Mouse (Mus musculus): Measurements from ENCODE around the gene Acin1. TPM values are rescaled to one million over a fixed set of nuclear protein-coding genes. Genes with fewer than 3 reads are reported as not detected.

Gene Acin1
- polyA plus RNA-seq, 1 experiment from 2014 or later = 141 TPM

DNA sequence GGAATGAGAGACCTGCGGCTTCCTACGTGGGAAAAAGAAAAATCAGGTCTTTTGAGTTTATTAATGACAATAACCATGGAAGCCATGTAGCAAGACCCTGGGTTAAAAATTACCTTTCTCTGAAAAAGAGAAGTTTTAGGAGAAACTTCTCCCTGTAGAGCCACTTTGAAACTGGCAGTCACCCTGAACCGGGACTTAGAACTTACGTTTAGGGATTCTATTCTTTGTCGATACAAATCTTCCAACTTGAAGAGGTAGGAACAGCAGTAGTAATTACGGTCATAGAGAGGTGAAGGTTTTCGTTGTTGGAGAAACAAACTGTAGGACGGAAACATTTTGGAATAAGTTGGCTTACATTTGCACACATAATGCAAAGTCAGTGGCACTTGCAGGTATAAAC is 520 bp upstream of the Acin1 start:
- WGBS = 5% methylated on average over 8 of the region's 8 CpGs
- Histone ChIP-seq H3K9ac (ENCODE audit: low read length) (peak overlapping the region; percentile 94), H3K4me3 (ENCODE audit: low read depth, low read length) (peak overlapping the region; percentile 84), H3K36me3 (ENCODE audit: control insufficient read depth, insufficient read depth, low read length) (peaks cover 19% of the 10 kb centered on the region; the same call in 1 of the 2 replicates), H3K4me1 (ENCODE audit: control insufficient read depth, insufficient read depth, low read length) (peaks cover 12% of the 10 kb centered on the region; the same call in 1 of the 2 replicates), H3K27ac (replicated peaks; ENCODE audit: low read depth, low read length) (no peak overlapping the region), H3K4me2 (ENCODE audit: low read depth, severe bottlenecking) (peak overlapping the region; percentile 60), H3K27me3 (ENCODE audit: control insufficient read depth, insufficient read depth, low read length) (no peaks in the 10 kb centered on the region), H3K9me3 (ENCODE audit: control insufficient read depth, low read length) (no peaks in the 10 kb centered on the region)
- ATAC-seq (ENCODE audit: insufficient number of reproducible peaks, low FRiP score, low TSS enrichment, low read depth) (no peak), DNase-seq (ENCODE audit: low spot score) (no peak)

DNA sequence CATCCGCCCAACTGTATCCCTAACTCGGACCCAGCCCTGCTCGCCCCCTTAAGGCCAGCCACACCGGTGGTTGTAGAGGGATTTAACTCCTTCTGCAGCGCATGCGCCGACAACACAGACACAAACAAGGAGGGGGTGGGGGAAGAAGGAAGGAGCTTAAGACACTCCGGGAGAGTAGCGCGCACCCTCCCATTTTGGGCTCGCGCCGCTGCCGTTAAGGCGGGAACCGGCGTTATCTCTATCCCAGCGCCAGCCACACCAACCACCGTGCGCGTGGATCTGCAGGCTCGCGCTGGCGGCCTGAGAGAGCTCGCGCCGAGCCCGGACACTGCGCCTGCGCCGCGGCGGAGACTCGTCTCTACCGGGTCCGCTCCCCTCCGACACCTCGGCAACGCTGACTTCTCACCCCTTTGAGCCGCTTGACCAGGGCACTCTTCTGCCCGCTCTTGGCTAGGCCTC is 639 bp downstream of the Acin1 start, which contains the start of gene 1700123O20Rik:
TSS of gene 1700123O20Rik (plus strand) at position 154 of the 459 bp plus-strand sequence.
- Histone ChIP-seq H3K4me1 (ENCODE audit: control insufficient read depth, insufficient read depth, low read length) (peaks cover 12% of the 10 kb centered on the region; the same call in 1 of the 2 replicates), H3K27ac (replicated peaks; ENCODE audit: low read depth, low read length) (peak within 1 kb of the TSS; percentile 88), H3K4me2 (ENCODE audit: low read depth, severe bottlenecking) (peak within 1 kb of the TSS; percentile 72), H3K4me3 (ENCODE audit: low read depth, low read length) (peak within 1 kb of the TSS; percentile 84), H3K9ac (ENCODE audit: low read length) (peak within 1 kb of the TSS; percentile 94), H3K27me3 (ENCODE audit: control insufficient read depth, insufficient read depth, low read length) (no peaks in the 10 kb centered on the region), H3K9me3 (ENCODE audit: control insufficient read depth, low read length) (no peaks in the 10 kb centered on the region), H3K36me3 (ENCODE audit: control insufficient read depth, insufficient read depth, low read length) (peaks cover 19% of the 10 kb centered on the region; the same call in 1 of the 2 replicates)
- peak; percentile 76 for ATAC-seq (ENCODE audit: insufficient number of reproducible peaks, low FRiP score, low TSS enrichment, low read depth)
- WGBS = 0% methylated on average over 31 of the region's 41 CpGs
- peak; percentile 84 for DNase-seq (ENCODE audit: low spot score)

DNA sequence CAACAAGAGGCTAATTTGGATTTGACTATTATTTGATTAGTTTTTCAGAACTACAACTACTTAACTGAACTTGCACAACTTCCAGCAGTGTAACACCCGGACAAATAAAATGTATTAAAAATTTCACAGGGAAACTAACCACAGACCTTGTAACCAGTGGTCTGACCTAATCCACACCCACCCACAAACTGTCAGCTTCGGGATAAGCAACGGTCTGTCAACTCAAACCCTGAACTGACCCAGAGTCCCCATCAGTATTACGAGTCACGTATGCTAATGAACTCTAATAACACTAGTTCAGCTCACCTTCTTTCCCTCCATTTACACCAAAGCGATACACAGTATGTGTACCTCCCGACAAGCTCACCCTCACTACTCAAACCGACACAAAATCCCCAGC is 1.3 kb downstream of the Acin1 start:
- Histone ChIP-seq H3K9me3 (ENCODE audit: control insufficient read depth, low read length) (no peaks in the 10 kb centered on the region), H3K4me2 (ENCODE audit: low read depth, severe bottlenecking) (peak overlapping the region; percentile 72), H3K27me3 (ENCODE audit: control insufficient read depth, insufficient read depth, low read length) (no peaks in the 10 kb centered on the region), H3K9ac (ENCODE audit: low read length) (peak overlapping the region; percentile 94), H3K4me1 (ENCODE audit: control insufficient read depth, insufficient read depth, low read length) (peaks cover 12% of the 10 kb centered on the region; the same call in 1 of the 2 replicates), H3K4me3 (ENCODE audit: low read depth, low read length) (peak overlapping the region; percentile 84), H3K36me3 (ENCODE audit: control insufficient read depth, insufficient read depth, low read length) (peaks cover 15% of the 10 kb centered on the region; the same call in 1 of the 2 replicates), H3K27ac (replicated peaks; ENCODE audit: low read depth, low read length) (no peak overlapping the region)
- ATAC-seq (ENCODE audit: insufficient number of reproducible peaks, low FRiP score, low TSS enrichment, low read depth) = peak; percentile 14; the same call in 1 of the 2 replicates
- WGBS = 13% methylated on average over 8 of the region's 8 CpGs
- DNase-seq (ENCODE audit: low spot score) = no peak

DNA sequence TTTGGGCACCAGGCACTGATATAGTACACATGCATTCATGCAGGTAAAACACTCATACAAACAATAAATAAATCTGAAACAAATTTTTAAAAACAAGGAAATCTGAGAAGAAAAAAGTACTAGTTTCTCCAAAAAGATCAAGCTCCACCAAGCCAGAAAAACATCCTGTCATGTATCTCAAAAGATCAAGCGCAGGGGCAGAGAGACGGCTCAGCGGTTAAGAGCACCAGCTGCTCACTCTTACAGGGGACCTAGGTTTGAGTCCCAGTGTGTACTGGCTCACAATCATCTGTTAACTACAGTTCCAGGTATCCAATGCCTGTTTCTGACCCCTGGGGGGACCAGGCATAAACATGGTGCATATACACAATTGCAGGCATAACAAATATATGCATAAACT is 4.3 kb downstream of the Acin1 start:
- WGBS = 92% methylated on average over 3 of the region's 3 CpGs
- Histone ChIP-seq H3K27me3 (ENCODE audit: control insufficient read depth, insufficient read depth, low read length) (no peaks in the 10 kb centered on the region), H3K4me3 (ENCODE audit: low read depth, low read length) (no peak overlapping the region), H3K9me3 (ENCODE audit: control insufficient read depth, low read length) (no peaks in the 10 kb centered on the region), H3K27ac (replicated peaks; ENCODE audit: low read depth, low read length) (no peak overlapping the region), H3K4me2 (ENCODE audit: low read depth, severe bottlenecking) (no peak overlapping the region), H3K4me1 (ENCODE audit: control insufficient read depth, insufficient read depth, low read length) (peaks cover 8% of the 10 kb centered on the region; the same call in 1 of the 2 replicates), H3K36me3 (ENCODE audit: control insufficient read depth, insufficient read depth, low read length) (peaks cover 11% of the 10 kb centered on the region), H3K9ac (ENCODE audit: low read length) (no peak overlapping the region)
- ATAC-seq (ENCODE audit: insufficient number of reproducible peaks, low FRiP score, low TSS enrichment, low read depth) (no peak), DNase-seq (ENCODE audit: low spot score) (no peak)

DNA sequence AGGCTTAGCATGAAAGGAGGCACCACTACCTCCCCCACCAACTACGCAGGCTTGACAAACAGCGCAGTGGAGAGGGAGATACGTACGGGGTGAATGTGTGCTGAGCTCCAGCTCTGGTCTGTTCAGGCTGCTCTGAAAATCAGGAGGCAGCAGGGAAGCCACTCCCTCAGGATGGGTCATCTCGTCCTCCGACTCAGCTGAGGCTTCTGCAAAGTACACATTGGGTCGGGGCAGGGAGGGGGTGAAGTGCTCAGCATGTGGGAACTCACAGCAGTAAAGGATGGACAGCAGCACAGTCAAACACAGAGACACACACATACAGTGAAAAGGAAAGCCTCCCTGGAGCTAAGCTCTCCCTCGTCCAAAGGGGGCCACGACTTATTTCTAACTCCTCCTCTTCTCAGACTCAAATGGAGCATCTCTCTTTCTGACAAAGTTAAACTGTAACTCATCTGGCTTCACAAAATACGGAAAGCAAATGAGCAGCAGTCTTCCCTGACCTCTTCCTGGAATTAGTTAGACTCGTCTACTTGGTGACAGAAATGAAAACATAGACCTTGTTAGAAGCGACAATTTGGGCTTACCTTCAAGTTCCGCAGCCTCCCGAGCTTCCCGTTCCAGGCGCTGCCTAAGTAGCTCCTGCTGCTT is 8.0 kb downstream of the Acin1 start:
- no peak overlapping the region for H3K9ac ChIP-seq (ENCODE audit: low read length)

DNA sequence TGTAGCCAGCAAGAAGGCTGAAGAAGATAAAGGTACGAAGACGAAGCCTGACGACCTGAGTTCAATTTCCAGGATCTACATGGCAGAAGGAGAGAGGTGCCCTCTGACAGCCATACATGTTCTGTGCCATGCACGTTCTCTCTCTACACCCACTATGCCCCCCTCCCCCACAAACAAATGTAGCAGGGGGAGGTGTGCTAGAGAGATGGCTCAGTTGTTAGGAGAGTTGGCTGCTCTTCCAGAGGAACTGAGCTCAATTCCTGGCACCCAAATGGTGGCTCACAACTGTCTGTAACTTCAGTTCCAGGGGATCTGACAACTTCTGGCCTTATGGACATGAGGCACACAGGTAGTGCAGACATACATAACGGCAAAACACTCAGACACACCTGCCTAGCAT is 10.4 kb downstream of the Acin1 start:
- Histone ChIP-seq H3K27ac (replicated peaks; ENCODE audit: low read depth, low read length) (no peak overlapping the region), H3K4me2 (ENCODE audit: low read depth, severe bottlenecking) (no peak overlapping the region), H3K9ac (ENCODE audit: low read length) (no peak overlapping the region), H3K27me3 (ENCODE audit: control insufficient read depth, insufficient read depth, low read length) (no peaks in the 10 kb centered on the region), H3K4me1 (ENCODE audit: control insufficient read depth, insufficient read depth, low read length) (no peaks in the 10 kb centered on the region), H3K9me3 (ENCODE audit: control insufficient read depth, low read length) (no peaks in the 10 kb centered on the region), H3K4me3 (ENCODE audit: low read depth, low read length) (no peak overlapping the region), H3K36me3 (ENCODE audit: control insufficient read depth, insufficient read depth, low read length) (peaks cover 21% of the 10 kb centered on the region)
- WGBS = 94% methylated on average over 5 of the region's 5 CpGs
- ATAC-seq (ENCODE audit: insufficient number of reproducible peaks, low FRiP score, low TSS enrichment, low read depth) = no peak
- no peak for DNase-seq (ENCODE audit: low spot score)

More for the DNA sequence above, 8.0 kb downstream of the Acin1 start:
- Histone ChIP-seq H3K4me3 (ENCODE audit: low read depth, low read length) (no peak overlapping the region), H3K4me1 (ENCODE audit: control insufficient read depth, insufficient read depth, low read length) (no peaks in the 10 kb centered on the region), H3K36me3 (ENCODE audit: control insufficient read depth, insufficient read depth, low read length) (peaks cover 23% of the 10 kb centered on the region), H3K9me3 (ENCODE audit: control insufficient read depth, low read length) (no peaks in the 10 kb centered on the region), H3K27ac (replicated peaks; ENCODE audit: low read depth, low read length) (no peak overlapping the region), H3K4me2 (ENCODE audit: low read depth, severe bottlenecking) (no peak overlapping the region), H3K27me3 (ENCODE audit: control insufficient read depth, insufficient read depth, low read length) (no peaks in the 10 kb centered on the region)
- DNase-seq (ENCODE audit: low spot score) (no peak), ATAC-seq (ENCODE audit: insufficient number of reproducible peaks, low FRiP score, low TSS enrichment, low read depth) (no peak)
- WGBS = 93% methylated on average over 16 of the region's 16 CpGs

DNA sequence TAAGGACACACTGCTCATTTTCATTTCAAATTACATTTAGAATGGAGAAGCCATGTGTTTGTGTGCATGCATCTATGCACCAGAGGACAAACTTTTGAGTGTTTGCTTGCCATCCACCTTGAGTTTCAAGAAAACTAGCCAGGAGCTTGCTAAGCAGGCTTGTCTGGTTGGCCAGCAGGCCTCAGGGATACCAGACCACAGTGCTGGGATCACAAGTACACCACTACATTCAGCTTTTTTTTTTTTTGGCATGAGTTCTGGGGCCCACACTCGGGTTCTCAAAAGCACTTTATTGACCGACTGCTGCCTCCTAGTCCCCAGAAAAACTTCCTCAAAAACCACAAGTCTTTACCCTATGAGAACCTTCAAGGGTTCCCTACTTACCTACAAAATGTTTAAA is 12.4 kb downstream of the Acin1 start:
- H3K9me3 ChIP-seq (ENCODE audit: control insufficient read depth, low read length) = no peaks in the 10 kb centered on the region
- 78% methylated on average over 2 of the region's 2 CpGs for WGBS
- peaks cover 24% of the 10 kb centered on the region for H3K36me3 ChIP-seq (ENCODE audit: control insufficient read depth, insufficient read depth, low read length)
- no peak for ATAC-seq (ENCODE audit: insufficient number of reproducible peaks, low FRiP score, low TSS enrichment, low read depth)
- H3K4me3 ChIP-seq (ENCODE audit: low read depth, low read length) = no peak overlapping the region
- H3K27ac ChIP-seq (replicated peaks; ENCODE audit: low read depth, low read length) = no peak overlapping the region
- H3K27me3 ChIP-seq (ENCODE audit: control insufficient read depth, insufficient read depth, low read length) = no peaks in the 10 kb centered on the region
- no peak for DNase-seq (ENCODE audit: low spot score)
- no peak overlapping the region for H3K9ac ChIP-seq (ENCODE audit: low read length)
- no peak overlapping the region for H3K4me2 ChIP-seq (ENCODE audit: low read depth, severe bottlenecking)
- no peaks in the 10 kb centered on the region for H3K4me1 ChIP-seq (ENCODE audit: control insufficient read depth, insufficient read depth, low read length)

DNA sequence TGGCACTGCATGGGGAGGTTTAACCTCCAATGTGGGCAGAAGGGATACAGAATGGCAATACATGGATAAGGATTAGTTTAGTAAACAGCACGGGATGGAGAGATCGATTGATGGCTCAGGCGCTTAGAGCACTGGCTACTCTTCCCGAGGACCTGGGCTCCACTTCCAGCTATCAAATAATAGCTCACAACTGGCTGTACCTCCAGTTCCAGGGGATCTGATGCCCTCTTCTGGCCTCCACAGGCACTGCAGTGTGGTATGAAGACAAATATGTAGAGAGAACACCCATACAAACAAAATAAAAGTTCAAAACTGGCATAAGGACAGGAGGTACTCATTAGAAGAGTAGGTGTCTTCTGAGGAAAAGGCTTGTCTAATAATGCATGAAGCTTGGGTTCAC is 17.4 kb downstream of the Acin1 start:
- whole genome bisulfite sequencing = 84% methylated on average over 4 of the region's 4 CpGs
- Histone ChIP-seq H3K27ac (replicated peaks; ENCODE audit: low read depth, low read length) (no peak overlapping the region), H3K9ac (ENCODE audit: low read length) (no peak overlapping the region), H3K36me3 (ENCODE audit: control insufficient read depth, insufficient read depth, low read length) (peaks cover 37% of the 10 kb centered on the region), H3K4me2 (ENCODE audit: low read depth, severe bottlenecking) (no peak overlapping the region), H3K9me3 (ENCODE audit: control insufficient read depth, low read length) (no peaks in the 10 kb centered on the region), H3K27me3 (ENCODE audit: control insufficient read depth, insufficient read depth, low read length) (no peaks in the 10 kb centered on the region), H3K4me1 (ENCODE audit: control insufficient read depth, insufficient read depth, low read length) (no peaks in the 10 kb centered on the region), H3K4me3 (ENCODE audit: low read depth, low read length) (no peak overlapping the region)
- DNase-seq (ENCODE audit: low spot score) (peak; percentile 58), ATAC-seq (ENCODE audit: insufficient number of reproducible peaks, low FRiP score, low TSS enrichment, low read depth) (no peak)
